Mouse (Mus musculus): ENCODE data around the gene Edem1. TPM values are rescaled to one million over a fixed set of nuclear protein-coding genes. Genes with fewer than 3 reads are reported as not detected.
A peak's percentile ranks its signal among the peaks of the same experiment; 100 is the strongest.

Gene Edem1
- polyA plus RNA-seq, 1 experiment, result 241 TPM

DNA sequence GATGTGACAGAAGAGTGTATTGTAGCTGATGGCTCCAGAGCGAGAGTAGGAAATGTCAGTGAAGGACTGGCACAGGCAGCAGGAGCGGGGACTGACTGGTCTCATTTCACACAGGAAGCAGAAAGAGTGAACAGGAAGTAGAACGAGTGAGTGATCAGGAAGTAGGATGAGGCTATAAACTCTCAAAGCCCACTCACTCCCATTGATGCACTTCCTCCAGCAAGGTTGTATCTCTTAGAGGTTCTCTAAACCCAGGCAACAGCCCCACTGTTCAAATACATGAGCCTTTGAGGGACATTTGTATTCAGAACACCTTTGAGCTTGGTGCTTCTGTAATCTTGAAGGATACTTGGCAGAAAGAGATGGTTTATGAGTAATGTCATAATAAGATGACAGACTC lies 15.7 kb downstream of the Edem1 start:
- DNase-seq, result no peak
- Histone ChIP-seq H3K4me1 (replicated peaks; ENCODE audit: control insufficient read depth, insufficient read depth, low read length) (peaks cover 21% of the 10 kb centered on the region), H3K27ac (ENCODE audit: control insufficient read depth, insufficient read depth, low read length) (peak overlapping the region; percentile 30), H3K36me3 (ENCODE audit: control insufficient read depth, insufficient read depth, low read length) (peaks cover 88% of the 10 kb centered on the region), H3K27me3 (ENCODE audit: control insufficient read depth, insufficient read depth, low read length) (no peaks in the 10 kb centered on the region), H3K4me3 (ENCODE audit: control insufficient read depth, insufficient read depth, low read length) (no peak overlapping the region)
- TF ChIP-seq CTCF (IDR thresholded peaks at IDR 0.05; ENCODE audit: borderline replicate concordance, control insufficient read depth, extremely low read depth, insufficient read depth, low read length, poor library complexity) (no peak), POLR2A (IDR thresholded peaks at IDR 0.05; ENCODE audit: control insufficient read depth, extremely low read depth, insufficient read depth, low read length, poor library complexity) (no peak)
- WGBS, result 39% methylated on average over 3 of the region's 3 CpGs

DNA sequence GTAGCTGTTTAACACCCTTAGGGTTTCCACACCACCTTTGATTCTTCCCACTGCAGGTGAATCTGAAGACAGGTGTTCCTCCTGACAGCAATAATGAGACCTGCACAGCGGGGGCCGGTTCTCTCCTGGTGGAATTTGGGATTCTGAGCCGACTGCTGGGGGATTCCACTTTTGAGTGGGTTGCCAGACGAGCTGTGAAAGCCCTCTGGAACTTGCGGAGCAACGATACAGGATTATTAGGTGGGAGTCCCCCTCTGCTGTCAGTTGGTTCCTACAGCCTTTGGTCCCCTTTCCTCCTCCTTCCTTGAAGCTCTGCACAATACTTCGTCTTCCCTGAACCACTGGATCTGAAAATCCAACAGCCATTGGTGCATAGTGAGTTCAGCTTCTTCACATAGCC lies 16.3 kb downstream of the Edem1 start:
- 97% methylated on average over 7 of the region's 7 CpGs for WGBS
- Histone ChIP-seq H3K27me3 (ENCODE audit: control insufficient read depth, insufficient read depth, low read length) (no peaks in the 10 kb centered on the region), H3K27ac (ENCODE audit: control insufficient read depth, insufficient read depth, low read length) (no peak overlapping the region), H3K4me3 (ENCODE audit: control insufficient read depth, insufficient read depth, low read length) (no peak overlapping the region), H3K36me3 (ENCODE audit: control insufficient read depth, insufficient read depth, low read length) (peaks cover 92% of the 10 kb centered on the region), H3K4me1 (replicated peaks; ENCODE audit: control insufficient read depth, insufficient read depth, low read length) (peaks cover 19% of the 10 kb centered on the region)
- no peak for DNase-seq
- no peak for TF ChIP-seq POLR2A (IDR thresholded peaks at IDR 0.05; ENCODE audit: control insufficient read depth, extremely low read depth, insufficient read depth, low read length, poor library complexity)
- no peak for TF ChIP-seq CTCF (IDR thresholded peaks at IDR 0.05; ENCODE audit: borderline replicate concordance, control insufficient read depth, extremely low read depth, insufficient read depth, low read length, poor library complexity)

DNA sequence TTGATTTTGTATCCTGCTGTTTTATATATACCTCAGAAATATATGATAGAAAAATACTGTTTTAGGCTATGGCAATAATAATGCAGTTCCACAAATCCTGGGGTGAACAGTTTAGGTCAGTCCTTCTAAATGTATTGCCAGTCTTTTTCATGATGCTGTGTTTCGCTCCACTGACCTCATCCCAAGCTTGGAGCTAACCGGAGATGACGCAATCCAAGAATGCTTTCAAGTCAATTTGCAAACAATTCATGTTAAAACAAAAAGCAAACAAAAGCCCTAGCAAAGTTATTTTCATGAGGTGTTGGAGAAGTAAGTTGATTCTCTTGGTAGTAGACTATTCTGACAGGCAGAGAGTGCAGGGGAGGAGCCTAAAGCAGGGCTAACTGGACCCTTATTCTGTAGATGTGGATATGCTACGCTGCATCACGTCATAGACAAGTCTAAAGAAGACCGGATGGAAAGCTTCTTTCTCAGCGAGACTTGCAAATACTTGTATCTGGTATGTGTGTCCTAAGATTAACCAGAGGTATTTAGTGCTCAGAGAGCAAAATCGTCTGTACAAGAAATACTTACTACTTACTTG lies 23.7 kb downstream of the Edem1 start:
- Histone ChIP-seq H3K4me3 (ENCODE audit: control insufficient read depth, insufficient read depth, low read length) (no peak overlapping the region), H3K4me1 (replicated peaks; ENCODE audit: control insufficient read depth, insufficient read depth, low read length) (no peaks in the 10 kb centered on the region; the same call in 1 of the 2 replicates), H3K27ac (ENCODE audit: control insufficient read depth, insufficient read depth, low read length) (no peak overlapping the region), H3K27me3 (ENCODE audit: control insufficient read depth, insufficient read depth, low read length) (no peaks in the 10 kb centered on the region), H3K36me3 (ENCODE audit: control insufficient read depth, insufficient read depth, low read length) (peaks cover 96% of the 10 kb centered on the region)
- DNase-seq, result no peak
- 95% methylated on average over 8 of the region's 8 CpGs for WGBS
- TF ChIP-seq CTCF (IDR thresholded peaks at IDR 0.05; ENCODE audit: borderline replicate concordance, control insufficient read depth, extremely low read depth, insufficient read depth, low read length, poor library complexity) (no peak), POLR2A (IDR thresholded peaks at IDR 0.05; ENCODE audit: control insufficient read depth, extremely low read depth, insufficient read depth, low read length, poor library complexity) (no peak)

DNA sequence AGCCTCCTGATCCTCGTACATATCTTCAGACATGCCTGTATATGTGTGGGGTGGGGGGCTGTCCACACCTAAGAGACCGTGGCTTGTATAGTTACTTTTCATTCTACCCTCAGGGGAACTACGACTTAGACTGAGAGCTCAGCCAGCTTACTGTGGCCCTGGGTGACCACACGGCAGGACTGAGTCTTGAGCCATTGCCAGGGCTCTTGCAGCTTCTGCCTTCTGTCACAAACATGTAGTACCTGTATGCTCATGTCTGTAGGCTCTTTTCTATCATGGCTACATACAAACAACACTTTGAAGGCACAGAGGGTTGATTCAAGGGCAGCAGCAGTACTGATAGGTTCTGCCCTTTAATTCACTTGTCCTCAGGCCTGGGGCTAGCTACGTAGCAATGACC lies 24.5 kb downstream of the Edem1 start:
- H3K36me3 ChIP-seq (ENCODE audit: control insufficient read depth, insufficient read depth, low read length), result peaks cover 96% of the 10 kb centered on the region
- H3K27ac ChIP-seq (ENCODE audit: control insufficient read depth, insufficient read depth, low read length), result no peak overlapping the region
- no peaks in the 10 kb centered on the region for H3K27me3 ChIP-seq (ENCODE audit: control insufficient read depth, insufficient read depth, low read length)
- H3K4me3 ChIP-seq (ENCODE audit: control insufficient read depth, insufficient read depth, low read length), result no peak overlapping the region
- no peaks in the 10 kb centered on the region; the same call in 1 of the 2 replicates for H3K4me1 ChIP-seq (replicated peaks; ENCODE audit: control insufficient read depth, insufficient read depth, low read length)
- 98% methylated on average over 5 of the region's 5 CpGs for WGBS
- no peak for DNase-seq
- no peak for TF ChIP-seq POLR2A (IDR thresholded peaks at IDR 0.05; ENCODE audit: control insufficient read depth, extremely low read depth, insufficient read depth, low read length, poor library complexity)
- no peak for TF ChIP-seq CTCF (IDR thresholded peaks at IDR 0.05; ENCODE audit: borderline replicate concordance, control insufficient read depth, extremely low read depth, insufficient read depth, low read length, poor library complexity)

DNA sequence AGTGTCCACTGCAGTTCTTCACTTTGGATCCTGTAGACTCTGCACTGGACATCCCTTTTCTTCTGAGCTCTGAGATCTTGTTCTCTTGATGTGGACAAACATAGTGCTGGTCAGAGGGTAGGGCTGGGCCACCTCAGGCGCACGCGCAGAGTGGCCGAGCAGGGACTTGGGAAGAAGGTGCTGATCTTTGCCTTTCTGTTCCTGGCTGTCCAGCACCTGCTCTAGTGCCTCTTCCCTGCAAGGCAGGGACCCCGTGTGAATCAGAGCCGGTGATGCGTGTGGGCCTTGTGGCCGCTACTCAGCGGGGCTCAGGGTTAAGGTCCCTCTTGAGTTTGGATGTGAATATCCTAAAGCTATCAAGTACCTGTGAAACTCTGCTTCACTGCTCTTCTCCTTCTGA lies 30.1 kb downstream of the Edem1 start:
- Histone ChIP-seq H3K36me3 (ENCODE audit: control insufficient read depth, insufficient read depth, low read length) (peaks cover 52% of the 10 kb centered on the region), H3K27ac (ENCODE audit: control insufficient read depth, insufficient read depth, low read length) (no peak overlapping the region), H3K27me3 (ENCODE audit: control insufficient read depth, insufficient read depth, low read length) (no peaks in the 10 kb centered on the region), H3K4me1 (replicated peaks; ENCODE audit: control insufficient read depth, insufficient read depth, low read length) (peaks cover 10% of the 10 kb centered on the region), H3K4me3 (ENCODE audit: control insufficient read depth, insufficient read depth, low read length) (no peak overlapping the region)
- no peak for DNase-seq
- WGBS, result 98% methylated on average over 9 of the region's 9 CpGs
- TF ChIP-seq POLR2A (IDR thresholded peaks at IDR 0.05; ENCODE audit: control insufficient read depth, extremely low read depth, insufficient read depth, low read length, poor library complexity) (no peak), CTCF (IDR thresholded peaks at IDR 0.05; ENCODE audit: borderline replicate concordance, control insufficient read depth, extremely low read depth, insufficient read depth, low read length, poor library complexity) (no peak)

DNA sequence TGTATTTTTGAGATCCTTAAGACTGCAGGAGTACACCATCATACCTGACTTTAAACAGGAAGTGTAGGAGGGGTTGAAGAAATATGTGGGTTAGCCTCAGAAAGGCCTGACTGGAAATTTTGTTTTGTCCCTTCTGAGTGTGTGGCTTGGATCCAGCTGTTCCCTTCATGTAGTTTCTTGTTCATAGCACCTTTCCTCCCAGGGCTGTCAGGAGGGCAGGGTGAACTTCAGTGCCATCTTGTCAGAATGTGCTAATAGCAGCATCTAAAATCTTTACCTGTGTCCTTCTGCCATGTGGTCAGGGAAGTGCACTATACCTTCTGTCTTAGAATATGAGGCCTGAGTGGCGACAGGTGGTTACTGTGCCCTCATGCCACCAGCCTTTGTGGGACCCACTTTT lies 32.8 kb downstream of the Edem1 start:
- no peak for DNase-seq
- H3K4me3 ChIP-seq (ENCODE audit: control insufficient read depth, insufficient read depth, low read length), result no peak overlapping the region
- 93% methylated on average over 1 of the region's 1 CpGs for WGBS
- H3K36me3 ChIP-seq (ENCODE audit: control insufficient read depth, insufficient read depth, low read length), result peaks cover 25% of the 10 kb centered on the region
- peaks cover 10% of the 10 kb centered on the region for H3K4me1 ChIP-seq (replicated peaks; ENCODE audit: control insufficient read depth, insufficient read depth, low read length)
- no peak for TF ChIP-seq CTCF (IDR thresholded peaks at IDR 0.05; ENCODE audit: borderline replicate concordance, control insufficient read depth, extremely low read depth, insufficient read depth, low read length, poor library complexity)
- no peak for TF ChIP-seq POLR2A (IDR thresholded peaks at IDR 0.05; ENCODE audit: control insufficient read depth, extremely low read depth, insufficient read depth, low read length, poor library complexity)
- no peak overlapping the region for H3K27ac ChIP-seq (ENCODE audit: control insufficient read depth, insufficient read depth, low read length)
- no peaks in the 10 kb centered on the region for H3K27me3 ChIP-seq (ENCODE audit: control insufficient read depth, insufficient read depth, low read length)

DNA sequence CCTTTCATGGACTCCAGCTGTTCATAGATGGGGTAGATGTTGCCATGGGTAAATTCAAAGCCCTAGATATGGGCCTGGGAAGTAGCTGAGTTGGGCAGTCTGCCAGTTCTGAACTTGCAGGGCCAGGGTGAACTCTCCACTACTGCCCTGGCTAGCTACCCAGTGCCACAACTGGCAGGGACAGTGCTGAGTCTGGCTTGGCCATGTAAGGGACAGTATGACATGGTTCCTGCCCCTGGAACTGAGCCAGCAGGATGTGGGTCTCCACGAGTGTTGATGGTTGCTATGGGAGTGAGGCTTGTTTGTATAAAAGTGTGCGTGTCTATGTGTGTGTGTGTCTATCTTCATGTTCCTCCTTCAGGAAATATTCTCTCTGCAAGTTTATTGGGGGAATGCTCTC lies 34.1 kb downstream of the Edem1 start:
- 34% methylated on average over 2 of the region's 2 CpGs for WGBS
- TF ChIP-seq CTCF (IDR thresholded peaks at IDR 0.05; ENCODE audit: borderline replicate concordance, control insufficient read depth, extremely low read depth, insufficient read depth, low read length, poor library complexity) (no peak), POLR2A (IDR thresholded peaks at IDR 0.05; ENCODE audit: control insufficient read depth, extremely low read depth, insufficient read depth, low read length, poor library complexity) (no peak)
- no peaks in the 10 kb centered on the region for H3K27me3 ChIP-seq (ENCODE audit: control insufficient read depth, insufficient read depth, low read length)
- peaks cover 17% of the 10 kb centered on the region for H3K4me1 ChIP-seq (replicated peaks; ENCODE audit: control insufficient read depth, insufficient read depth, low read length)
- no peak for DNase-seq
- H3K36me3 ChIP-seq (ENCODE audit: control insufficient read depth, insufficient read depth, low read length), result peaks cover 15% of the 10 kb centered on the region
- H3K4me3 ChIP-seq (ENCODE audit: control insufficient read depth, insufficient read depth, low read length), result no peak overlapping the region
- no peak overlapping the region for H3K27ac ChIP-seq (ENCODE audit: control insufficient read depth, insufficient read depth, low read length)

Data from thymus, adult 2 months (tissue).